Mouse (Mus musculus) brain, embryonic 14.5 days (tissue): ENCODE data around the gene Gab1.

Experiments used
- CTCF ChIP-seq: fragments of 200-500 bp; IDR thresholded peaks from 2 replicates; pipeline ENCODE4 v1.5.1; 2012; ENCODE audit warnings: inconsistent platforms, mild to moderate bottlenecking, moderate library complexity, borderline replicate concordance; ENCODE audit not compliant: insufficient read depth, insufficient read length; ENCODE audit errors: extremely low read depth
- POLR2A ChIP-seq: fragments of 200-500 bp; IDR thresholded peaks from 2 replicates; pipeline ENCODE4 v1.6.1; 2012; ENCODE audit warnings: mild to moderate bottlenecking, inconsistent platforms, borderline replicate concordance; ENCODE audit not compliant: poor library complexity, insufficient read depth, insufficient read length, severe bottlenecking; ENCODE audit errors: extremely low read depth

GRCm38 (mm10) chr8:80916463-80917235, 36.3 kb upstream of the Gab1 start:
- TF ChIP-seq CTCF: no peak
- no peak for TF ChIP-seq POLR2A
